Mouse (Mus musculus) heart, embryonic 15.5 days (tissue): ENCODE measurements at regions not wholly inside any gene's neighbourhood (a gene's known extent, or its start where the extent isn't known, plus 50 kb on each side); places are given as distances from the start of the nearest gene placed in this dataset.

ENCODE experiments used
- ATAC-seq: fragments of 200-750 bp; cut with Nextera tagmentation; replicated peaks from 2 replicates; pipeline ENCODE4 v1.8.0; 2017; ENCODE audit warnings: low read depth, moderate TSS enrichment; ENCODE audit not compliant: insufficient number of reproducible peaks, insufficient read depth, low FRiP score
- H3K27ac ChIP-seq: fragments of 300-500 bp; sonication (generic); 2 replicates; pipeline ENCODE4 v1.5.1; 2015; ENCODE audit warnings: mild to moderate bottlenecking, inconsistent platforms
- H3K27me3 ChIP-seq: fragments of 300-500 bp; sonication (generic); 2 replicates; pipeline ENCODE4 v1.6.1; 2015; ENCODE audit warnings: inconsistent platforms
- H3K36me3 ChIP-seq: fragments of 300-500 bp; sonication (generic); 2 replicates; pipeline ENCODE4 v1.6.1; 2015; ENCODE audit warnings: mild to moderate bottlenecking, inconsistent platforms
- H3K4me1 ChIP-seq: fragments of 300-500 bp; sonication (generic); replicated peaks from 2 replicates; pipeline ENCODE4 v1.6.1; 2015; ENCODE audit warnings: inconsistent platforms
- H3K4me2 ChIP-seq: fragments of 300-500 bp; sonication (generic); 2 replicates; pipeline ENCODE4 v1.6.1; 2015; ENCODE audit warnings: inconsistent platforms, mild to moderate bottlenecking, moderate library complexity
- H3K4me3 ChIP-seq: fragments of 300-500 bp; sonication (generic); 2 replicates; pipeline ENCODE4 v1.5.1; 2015; ENCODE audit warnings: mild to moderate bottlenecking, inconsistent platforms
- H3K9ac ChIP-seq: fragments of 300-500 bp; sonication (generic); 2 replicates; pipeline ENCODE4 v1.6.1; 2015; ENCODE audit warnings: mild to moderate bottlenecking, inconsistent platforms
- H3K9me3 ChIP-seq: fragments of 300-500 bp; sonication (generic); replicated peaks from 2 replicates; pipeline ENCODE4 v1.6.1; 2016; ENCODE audit warnings: inconsistent platforms
- WGBS: fragments of 180-500 bp; shearing (Covaris S2); methylation state at CpG from one replicate; pipeline ENCODE4 v1.1.7; 2015; ENCODE audit warnings: mixed read lengths; 5-methylcytosine and 5-hydroxymethylcytosine counted together

GRCm38 (mm10) chr7:37230641-37231347, 532.9 kb downstream of the Tshz3 start:
- 70% methylated on average over 6 of the region's 6 CpGs for WGBS
- Histone ChIP-seq H3K36me3 (no peaks in the 10 kb centered on the region), H3K4me3 (no peak overlapping the region), H3K9me3 (no peaks in the 10 kb centered on the region), H3K27ac (no peak overlapping the region), H3K4me2 (no peak overlapping the region), H3K9ac (no peak overlapping the region), H3K27me3 (no peaks in the 10 kb centered on the region), H3K4me1 (no peaks in the 10 kb centered on the region)
- no peak for ATAC-seq

- H3K4me3 ChIP-seq = no peak overlapping the region
- 65% methylated on average over 6 of the region's 6 CpGs for WGBS
- no peak for ATAC-seq
- H3K9ac ChIP-seq = no peak overlapping the region
- H3K27me3 ChIP-seq = no peaks in the 10 kb centered on the region
- H3K4me2 ChIP-seq = no peak overlapping the region
- no peaks in the 10 kb centered on the region for H3K9me3 ChIP-seq
- H3K4me1 ChIP-seq = no peaks in the 10 kb centered on the region
- no peak overlapping the region for H3K27ac ChIP-seq
- no peaks in the 10 kb centered on the region for H3K36me3 ChIP-seq
Measured at GRCm38 (mm10) chr7:37240832-37241231, 532.6 kb downstream of the Zfp536 start.

DNA sequence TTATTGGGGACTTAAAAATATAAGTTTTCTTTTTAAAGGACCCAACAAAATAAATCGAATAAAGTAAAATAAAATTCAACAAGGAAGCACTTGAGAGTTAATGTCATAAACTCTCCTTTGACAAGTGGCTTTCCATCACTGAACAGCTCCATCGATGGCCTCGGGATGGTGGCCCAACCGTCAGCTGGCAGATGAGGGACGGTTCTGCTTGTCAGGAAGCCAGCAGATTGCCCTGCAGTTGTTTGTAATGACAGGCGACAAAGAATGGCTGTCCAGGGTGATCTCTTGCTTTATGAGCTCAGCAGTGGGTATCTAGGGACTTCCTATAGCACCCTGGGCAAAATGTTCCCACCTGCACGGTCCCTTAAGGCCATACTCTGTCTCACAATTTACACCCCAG, 531.7 kb downstream of the Zfp536 start:
- no peak overlapping the region for H3K4me3 ChIP-seq
- no peaks in the 10 kb centered on the region for H3K36me3 ChIP-seq
- no peaks in the 10 kb centered on the region for H3K9me3 ChIP-seq
- H3K4me1 ChIP-seq = no peaks in the 10 kb centered on the region
- no peaks in the 10 kb centered on the region for H3K27me3 ChIP-seq
- H3K27ac ChIP-seq = no peak overlapping the region
- no peak overlapping the region for H3K4me2 ChIP-seq
- H3K9ac ChIP-seq = no peak overlapping the region
- 54% methylated on average over 7 of the region's 7 CpGs for WGBS
- ATAC-seq = no peak

DNA sequence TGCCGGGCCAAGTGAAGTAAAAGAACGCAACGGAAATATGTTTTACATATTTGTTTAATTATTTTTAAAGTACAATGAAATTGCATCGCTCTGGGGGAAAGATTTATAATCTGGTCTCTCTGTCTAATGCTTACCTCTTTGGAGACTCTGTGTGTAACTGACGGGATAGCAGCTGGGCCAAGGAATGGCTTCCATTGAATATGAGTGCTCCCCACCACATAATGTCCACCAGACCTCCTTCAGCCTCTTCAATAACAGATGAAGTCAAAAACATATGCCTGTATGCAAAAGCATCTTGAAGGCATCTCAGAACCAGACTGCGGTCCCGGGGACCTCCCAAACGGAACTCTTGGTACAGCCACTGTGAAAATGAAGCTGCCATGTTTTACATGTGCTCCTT, 531.0 kb downstream of the Zfp536 start:
- ATAC-seq = no peak
- Histone ChIP-seq H3K4me1 (no peaks in the 10 kb centered on the region), H3K4me2 (no peak overlapping the region), H3K27ac (no peak overlapping the region), H3K9ac (no peak overlapping the region), H3K4me3 (no peak overlapping the region), H3K9me3 (no peaks in the 10 kb centered on the region), H3K27me3 (no peaks in the 10 kb centered on the region), H3K36me3 (no peaks in the 10 kb centered on the region)
- WGBS = 81% methylated on average over 8 of the region's 8 CpGs

- Histone ChIP-seq H3K4me1 (no peaks in the 10 kb centered on the region), H3K27me3 (no peaks in the 10 kb centered on the region), H3K36me3 (no peaks in the 10 kb centered on the region), H3K9ac (no peak overlapping the region), H3K4me3 (no peak overlapping the region), H3K9me3 (no peaks in the 10 kb centered on the region), H3K4me2 (no peak overlapping the region), H3K27ac (no peak overlapping the region)
- no peak for ATAC-seq
- WGBS = 83% methylated on average over 4 of the region's 4 CpGs
Measured at GRCm38 (mm10) chr7:37246156-37246555, 527.3 kb downstream of the Zfp536 start.

GRCm38 (mm10) chr7:37254431-37254830, 519.0 kb downstream of the Zfp536 start:
- 66% methylated on average over 9 of the region's 9 CpGs for WGBS
- no peak overlapping the region for H3K27ac ChIP-seq
- H3K36me3 ChIP-seq = no peaks in the 10 kb centered on the region
- H3K9me3 ChIP-seq = no peaks in the 10 kb centered on the region
- no peak overlapping the region for H3K4me3 ChIP-seq
- H3K4me1 ChIP-seq = peaks cover 3% of the 10 kb centered on the region; the same call in 1 of the 2 replicates
- no peak for ATAC-seq
- H3K9ac ChIP-seq = no peak overlapping the region
- H3K27me3 ChIP-seq = no peaks in the 10 kb centered on the region
- no peak overlapping the region for H3K4me2 ChIP-seq

GRCm38 (mm10) chr7:37255840-37256239, 517.6 kb downstream of the Zfp536 start:
- 24% methylated on average over 3 of the region's 3 CpGs for WGBS
- no peak overlapping the region for H3K27ac ChIP-seq

DNA sequence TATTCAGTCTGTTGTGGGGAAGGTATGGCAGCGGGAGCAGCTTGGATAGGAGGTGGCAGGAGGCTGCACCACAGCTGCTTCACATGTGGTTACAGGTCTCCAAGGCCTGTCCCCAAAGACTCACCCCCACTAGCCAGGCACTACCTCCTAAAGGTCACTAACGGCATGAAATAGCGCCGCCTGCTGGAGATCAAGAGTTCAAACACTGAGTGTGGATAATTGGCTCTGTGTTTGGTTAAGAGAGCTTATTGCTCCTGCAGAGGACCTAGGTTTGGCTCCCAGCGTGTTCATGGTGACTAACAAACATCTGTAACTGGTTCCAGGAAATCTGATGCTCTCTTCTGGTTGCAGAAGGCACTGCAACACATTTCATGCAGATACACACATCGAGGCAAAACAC, 514.1 kb downstream of the Zfp536 start:
- H3K36me3 ChIP-seq = no peaks in the 10 kb centered on the region
- H3K27me3 ChIP-seq = no peaks in the 10 kb centered on the region
- no peak overlapping the region for H3K9ac ChIP-seq
- H3K4me2 ChIP-seq = no peak overlapping the region
- H3K4me3 ChIP-seq = no peak overlapping the region
- peaks cover 3% of the 10 kb centered on the region; the same call in 1 of the 2 replicates for H3K4me1 ChIP-seq
- 44% methylated on average over 6 of the region's 6 CpGs for WGBS
- no peaks in the 10 kb centered on the region for H3K9me3 ChIP-seq
- no peak for ATAC-seq
- no peak overlapping the region for H3K27ac ChIP-seq

More at GRCm38 (mm10) chr7:37255840-37256239, 517.6 kb downstream of the Zfp536 start:
- peaks cover 3% of the 10 kb centered on the region; the same call in 1 of the 2 replicates for H3K4me1 ChIP-seq
- H3K36me3 ChIP-seq = no peaks in the 10 kb centered on the region
- H3K9me3 ChIP-seq = no peaks in the 10 kb centered on the region
- no peaks in the 10 kb centered on the region for H3K27me3 ChIP-seq
- no peak overlapping the region for H3K4me3 ChIP-seq
- no peak for ATAC-seq
- no peak overlapping the region for H3K4me2 ChIP-seq
- no peak overlapping the region for H3K9ac ChIP-seq

GRCm38 (mm10) chr7:37262846-37263245, 510.6 kb downstream of the Zfp536 start:
- H3K27me3 ChIP-seq = no peaks in the 10 kb centered on the region
- no peaks in the 10 kb centered on the region for H3K36me3 ChIP-seq
- no peak for ATAC-seq
- H3K27ac ChIP-seq = no peak overlapping the region
- no peaks in the 10 kb centered on the region for H3K4me1 ChIP-seq
- H3K9me3 ChIP-seq = no peaks in the 10 kb centered on the region
- H3K9ac ChIP-seq = no peak overlapping the region
- no peak overlapping the region for H3K4me2 ChIP-seq
- H3K4me3 ChIP-seq = no peak overlapping the region
- WGBS = 54% methylated on average over 3 of the region's 3 CpGs

DNA sequence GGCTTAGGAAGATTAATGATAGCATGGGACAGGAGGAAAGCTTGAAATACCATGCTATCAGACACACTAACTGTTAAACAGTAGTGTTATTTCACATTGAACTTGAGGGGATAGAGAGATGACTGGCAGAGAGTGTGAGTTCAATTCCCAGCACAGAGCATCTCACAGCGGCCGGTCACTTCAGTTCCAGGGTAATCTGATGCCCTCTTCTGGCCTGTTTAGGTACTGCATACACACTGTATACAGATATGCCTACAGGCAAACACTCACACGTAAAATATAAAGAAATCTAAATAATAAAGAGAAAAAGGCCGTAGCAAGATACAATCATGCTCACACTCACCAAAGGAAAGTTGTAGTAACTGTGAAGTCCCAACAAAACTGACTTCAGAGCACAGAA, 506.0 kb downstream of the Zfp536 start:
- Histone ChIP-seq H3K4me2 (no peak overlapping the region), H3K27ac (no peak overlapping the region), H3K4me3 (no peak overlapping the region), H3K36me3 (no peaks in the 10 kb centered on the region), H3K9me3 (no peaks in the 10 kb centered on the region), H3K9ac (no peak overlapping the region), H3K4me1 (no peaks in the 10 kb centered on the region), H3K27me3 (no peaks in the 10 kb centered on the region)
- 77% methylated on average over 4 of the region's 4 CpGs for WGBS
- ATAC-seq = no peak

DNA sequence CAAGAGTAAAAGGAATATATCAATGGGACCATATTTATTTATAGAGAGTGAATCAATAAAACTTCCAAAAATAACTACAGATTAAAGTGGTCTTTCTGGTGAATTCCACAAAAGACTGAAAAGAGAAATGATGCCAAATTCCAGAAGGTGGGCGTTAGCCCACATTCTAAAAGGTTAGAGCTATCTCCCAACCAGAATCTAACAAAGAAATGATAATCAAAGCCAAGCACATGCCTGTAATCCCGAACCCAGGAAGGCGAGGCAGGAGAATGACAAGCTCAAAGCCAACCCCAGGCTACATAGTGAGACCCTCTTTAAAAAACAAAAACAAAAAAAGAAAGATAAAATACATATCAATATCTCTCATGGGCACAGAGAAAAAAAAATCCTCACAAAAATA, 502.6 kb downstream of the Zfp536 start:
- H3K27ac ChIP-seq = no peak overlapping the region

DNA sequence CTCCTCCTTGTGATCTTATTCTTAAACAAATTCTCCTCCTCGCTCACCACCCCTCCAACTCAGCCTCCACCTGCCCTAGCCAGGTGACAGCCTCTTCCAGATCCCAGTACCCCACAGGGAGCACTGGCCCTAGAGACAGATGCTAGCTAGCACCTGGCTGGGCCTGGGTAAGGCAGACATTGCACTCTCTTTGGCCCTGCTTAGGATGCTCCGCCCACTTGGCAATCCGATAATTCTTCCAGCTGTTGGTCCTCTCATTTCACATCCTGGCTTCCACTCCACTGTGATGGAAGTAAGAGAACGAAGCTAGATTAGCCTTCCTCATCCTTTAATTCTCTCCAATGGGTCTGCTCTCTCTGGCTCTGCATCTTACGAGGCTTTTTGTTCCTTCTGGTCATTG, 483.4 kb downstream of the Zfp536 start:
- no peak overlapping the region for H3K4me2 ChIP-seq
- WGBS = 39% methylated on average over 5 of the region's 5 CpGs
- H3K36me3 ChIP-seq = no peaks in the 10 kb centered on the region
- H3K9me3 ChIP-seq = no peaks in the 10 kb centered on the region
- 0 out of 2 replicates have a peak, but pooled peaks have one; percentile 35 for ATAC-seq
- H3K27ac ChIP-seq = no peak overlapping the region
- peaks cover 6% of the 10 kb centered on the region for H3K4me1 ChIP-seq
- H3K9ac ChIP-seq = no peak overlapping the region
- H3K4me3 ChIP-seq = no peak overlapping the region
- H3K27me3 ChIP-seq = peaks cover 3% of the 10 kb centered on the region; the same call in 1 of the 2 replicates

More for the DNA sequence above, 502.6 kb downstream of the Zfp536 start:
- 76% methylated on average over 3 of the region's 3 CpGs for WGBS
- no peaks in the 10 kb centered on the region for H3K27me3 ChIP-seq
- H3K9me3 ChIP-seq = no peaks in the 10 kb centered on the region
- ATAC-seq = no peak
- no peak overlapping the region for H3K4me3 ChIP-seq
- H3K4me2 ChIP-seq = no peak overlapping the region
- no peaks in the 10 kb centered on the region for H3K4me1 ChIP-seq
- no peak overlapping the region for H3K9ac ChIP-seq
- H3K36me3 ChIP-seq = no peaks in the 10 kb centered on the region
